ENCODE assay signal across 8 mouse cellular contexts in genomic region chr17:74903411-74904331, GRCm38 (mm10).
DNase-seq lines count a peak whose midpoint lies in the region; ATAC-seq and TF ChIP-seq lines count a peak whose summit lies in the region.

No protein-coding gene starts in this region.

- no peak overlapping the region for H3K4me3 ChIP-seq in heart, embryonic 13.5 days
- no peak overlapping the region for H3K4me3 ChIP-seq in embryonic facial prominence, embryonic 15.5 days (replicated peaks)
- H3K4me3 ChIP-seq in lung, embryonic 15.5 days, result no peak overlapping the region

- H3K36me3 ChIP-seq in heart, embryonic 13.5 days, result no peaks in the 10 kb centered on the region
- H3K36me3 ChIP-seq in embryonic facial prominence, embryonic 15.5 days, result no peaks in the 10 kb centered on the region
- H3K36me3 ChIP-seq in lung, embryonic 15.5 days, result no peaks in the 10 kb centered on the region

- H3K9me3 ChIP-seq in heart, embryonic 13.5 days, result peaks cover 8% of the 10 kb centered on the region
- no peaks in the 10 kb centered on the region for H3K9me3 ChIP-seq in embryonic facial prominence, embryonic 15.5 days (replicated peaks)
- H3K9me3 ChIP-seq in lung, embryonic 15.5 days, result peaks cover 3% of the 10 kb centered on the region; the same call in 1 of the 2 replicates

- no peak for TF ChIP-seq CTCF in Patski (IDR thresholded peaks at IDR 0.05)

- CTCF ChIA-PET in Patski (lab: Charles Lee), result interaction anchor here (1.2 to 1.7 kb wide), 2 partner anchors 34 to 101 kb away, joined by 3 to 6 read pairs; no protein-coding TSS in a partner anchor

- in situ Hi-C loops in Patski (cut with MboI; ENCODE audit: low pct_unique_long_range_greater_than_20kb), result no loop called here

- no peaks in the 10 kb centered on the region for H3K27me3 ChIP-seq in heart, embryonic 13.5 days (replicated peaks)
- no peaks in the 10 kb centered on the region for H3K27me3 ChIP-seq in Patski
- no peaks in the 10 kb centered on the region for H3K27me3 ChIP-seq in embryonic facial prominence, embryonic 15.5 days
- no peaks in the 10 kb centered on the region for H3K27me3 ChIP-seq in lung, embryonic 15.5 days

- no peak for ATAC-seq in heart, embryonic 13.5 days (ENCODE audit: extremely low read depth, insufficient number of reproducible peaks, low FRiP score, low TSS enrichment)
- peak; percentile 73 for ATAC-seq in Patski
- peak; percentile 54; the same call in 1 of the 2 replicates for ATAC-seq in embryonic facial prominence, embryonic 15.5 days (ENCODE audit: insufficient number of reproducible peaks, low FRiP score, low TSS enrichment, low read depth)
- ATAC-seq in lung, embryonic 15.5 days (ENCODE audit: borderline replicate concordance, extremely low read depth, low FRiP score, low TSS enrichment), result peak; percentile 46; the same call in 1 of the 2 replicates
- no peak for ATAC-seq in activated CD4-positive, CD25-positive, alpha-beta regulatory T cell, adult 4 months

- WGBS in heart, embryonic 13.5 days, result 38% methylated on average over 16 of the region's 16 CpGs
- 38% methylated on average over 16 of the region's 16 CpGs for WGBS in embryonic facial prominence, embryonic 15.5 days
- 19% methylated on average over 16 of the region's 16 CpGs for WGBS in lung, embryonic 15.5 days

- intact Hi-C loops in heart, postnatal 25 days (cut with DNase I), result no loop called here

- peaks cover 16% of the 10 kb centered on the region for H3K4me1 ChIP-seq in heart, embryonic 13.5 days
- peaks cover 10% of the 10 kb centered on the region for H3K4me1 ChIP-seq in embryonic facial prominence, embryonic 15.5 days
- H3K4me1 ChIP-seq in lung, embryonic 15.5 days, result peaks cover 15% of the 10 kb centered on the region

- peak overlapping the region; percentile 42 for H3K4me2 ChIP-seq in heart, embryonic 13.5 days
- H3K4me2 ChIP-seq in embryonic facial prominence, embryonic 15.5 days (replicated peaks), result no peak overlapping the region
- H3K4me2 ChIP-seq in lung, embryonic 15.5 days, result peak overlapping the region; percentile 31

- DNase-seq in heart, postnatal 25 days (ENCODE audit: low spot score), result no peak
- DNase-seq in Patski (ENCODE audit: low read depth, low spot score), result no peak
- no peak for DNase-seq in ovary, adult 18-20 months (ENCODE audit: low spot score)
- no peak for DNase-seq in cerebellum, postnatal 4 days (ENCODE audit: low spot score in 2 of 2)

- POLR2A ChIA-PET in Patski (lab: Charles Lee), result interaction anchor here (1.1 kb wide), 1 partner anchor 11 kb away, joined by 3 read pairs; no protein-coding TSS in a partner anchor

- no peak overlapping the region for H3K9ac ChIP-seq in heart, embryonic 13.5 days
- H3K9ac ChIP-seq in embryonic facial prominence, embryonic 15.5 days, result no peak overlapping the region
- no peak overlapping the region for H3K9ac ChIP-seq in lung, embryonic 15.5 days

- H3K27ac ChIP-seq in heart, embryonic 13.5 days (replicated peaks), result peak overlapping the region; percentile 77
- 0 out of 2 replicates have a peak overlapping the region, but pooled peaks have one; percentile 23 for H3K27ac ChIP-seq in embryonic facial prominence, embryonic 15.5 days (replicated peaks)
- H3K27ac ChIP-seq in lung, embryonic 15.5 days, result peak overlapping the region; percentile 41

Comparison
In these comparisons a context has a peak if more than half of its experiments do, and no peak if none do; other contexts are left out.
1. ATAC-seq: peak in Patski (single experiment), embryonic facial prominence, embryonic 15.5 days (single experiment) and lung, embryonic 15.5 days (single experiment); none in heart, embryonic 13.5 days (single experiment) and activated CD4-positive, CD25-positive, alpha-beta regulatory T cell, adult 4 months (single experiment).
2. H3K27ac ChIP-seq: peak in every context shown above with its lines; median percentile 77 in heart, embryonic 13.5 days; 41 in lung, embryonic 15.5 days; 23 in embryonic facial prominence, embryonic 15.5 days.